Mouse (Mus musculus) layer of hippocampus, adult 18-20 months (tissue): ENCODE measurements around the gene Ret. TPM values are rescaled to one million over a fixed set of nuclear protein-coding genes. Genes with fewer than 3 reads are reported as not detected.

Source experiments
- DNase-seq, 2 experiments: peaks; one replicate each; pipeline ENCODE4 v3.0.0; 2022; ENCODE audit warnings: low spot score in 2 of 2
- total RNA-seq, 2 experiments: library from RNA; stranded (reverse); gene quantifications; 2 replicates each; pipeline ENCODE4 v1.2.3; 2021

Gene Ret
- total RNA-seq, 2 experiments from 2014 or later = 2.7 to 3.7 TPM

DNA sequence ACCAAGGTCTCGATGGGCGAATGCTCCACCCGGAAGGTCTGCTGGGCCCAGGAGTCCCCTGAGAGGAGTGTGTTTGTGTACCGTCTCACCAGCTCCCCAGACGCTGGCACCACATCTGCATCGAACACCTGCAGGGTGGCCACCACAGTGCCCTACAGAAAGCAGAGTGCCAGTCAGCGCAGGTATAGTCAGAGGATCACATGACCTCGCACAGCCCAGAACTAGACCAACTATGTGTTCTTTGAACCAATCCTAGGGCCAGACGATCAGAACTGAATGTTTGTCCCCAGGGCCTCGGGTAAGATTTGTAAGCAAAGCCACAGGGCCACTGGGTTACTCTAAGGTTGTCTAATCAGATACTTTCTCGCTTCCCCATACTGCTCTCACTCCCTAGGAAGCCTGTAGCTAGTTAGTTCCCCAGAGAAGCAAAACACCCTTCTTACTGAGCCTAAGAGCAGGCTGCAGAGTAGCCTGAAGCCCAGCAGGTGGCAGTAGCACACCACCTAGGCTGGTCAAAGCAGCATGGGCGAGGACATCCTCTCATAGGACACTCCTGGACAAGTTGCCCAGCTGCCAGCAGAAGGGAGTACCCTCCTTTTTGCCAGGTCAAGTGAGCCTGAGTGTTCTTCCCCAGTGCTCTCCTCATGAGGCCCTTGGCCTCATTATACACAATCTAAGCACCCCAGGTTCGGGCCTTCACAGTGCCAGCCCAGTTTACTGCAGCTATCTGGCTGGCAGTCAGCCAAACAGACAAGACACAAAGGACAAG, 18.0 kb downstream of the Ret start:
- peak; percentile 48 to 80 for DNase-seq

DNA sequence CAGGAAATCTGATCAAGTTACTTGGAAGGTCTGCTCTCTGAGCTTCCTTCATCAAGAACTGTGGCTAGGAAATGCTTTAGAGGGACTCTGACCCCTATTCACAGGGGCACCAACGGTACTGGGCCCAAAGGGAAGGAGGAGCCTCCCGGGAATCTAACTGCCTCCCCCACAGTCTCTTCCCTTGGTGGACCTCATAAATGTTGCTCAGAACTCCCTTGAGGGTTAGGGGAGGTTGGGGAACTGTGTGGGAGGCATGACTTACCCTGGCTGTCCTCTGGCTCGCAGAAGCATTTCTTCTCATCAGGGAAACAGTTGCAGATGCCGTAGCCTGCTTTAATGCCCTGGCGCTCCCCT, 23.6 kb downstream of the Ret start:
- DNase-seq = no peak

- no peak for DNase-seq
Measured at GRCm38 (mm10) chr6:118173251-118173974, 24.1 kb downstream of the Ret start.

DNA sequence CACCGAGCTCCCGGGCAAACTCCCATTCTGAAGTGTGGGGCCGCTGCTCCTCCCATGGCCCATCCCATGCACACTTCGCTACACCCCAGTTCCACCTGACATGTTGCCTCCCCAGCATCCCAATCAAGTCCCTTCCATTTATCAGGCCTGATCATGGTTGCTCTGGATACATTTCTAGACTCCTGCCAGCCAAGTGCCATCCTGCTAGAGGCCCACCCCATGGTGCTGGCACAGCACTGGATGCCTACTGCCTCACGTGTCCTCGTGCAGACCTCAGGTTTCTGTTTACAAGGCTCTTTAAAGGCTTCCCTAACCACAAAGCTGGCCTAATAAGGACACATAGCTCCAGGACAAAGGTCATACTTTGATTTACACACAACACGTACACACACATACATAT, 26.1 kb downstream of the Ret start:
- no peak for DNase-seq

DNA sequence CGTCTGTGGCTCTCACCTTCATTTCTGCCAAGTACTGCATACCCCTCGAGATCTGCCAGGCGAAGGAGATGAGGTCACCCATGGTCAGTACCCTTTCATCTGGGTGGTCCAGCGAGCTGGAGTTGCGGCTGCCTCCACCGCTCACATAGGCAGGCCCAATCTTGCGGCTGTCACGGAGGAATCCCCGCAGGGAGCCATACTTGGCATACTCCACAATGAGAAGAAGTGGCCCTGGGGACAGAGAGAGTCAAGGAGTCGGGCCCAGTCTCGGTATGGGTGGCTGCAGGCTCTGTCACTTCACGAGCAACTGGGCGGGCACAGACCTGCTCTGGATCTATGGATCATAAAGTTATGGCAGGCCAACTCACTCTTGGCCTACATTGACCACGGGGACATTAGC, 29.4 kb downstream of the Ret start:
- DNase-seq = no peak

- no peak for DNase-seq
Measured at GRCm38 (mm10) chr6:118167013-118167412, 30.5 kb downstream of the Ret start.

GRCm38 (mm10) chr6:118165516-118165915, 32.0 kb downstream of the Ret start:
- no peak for DNase-seq

DNA sequence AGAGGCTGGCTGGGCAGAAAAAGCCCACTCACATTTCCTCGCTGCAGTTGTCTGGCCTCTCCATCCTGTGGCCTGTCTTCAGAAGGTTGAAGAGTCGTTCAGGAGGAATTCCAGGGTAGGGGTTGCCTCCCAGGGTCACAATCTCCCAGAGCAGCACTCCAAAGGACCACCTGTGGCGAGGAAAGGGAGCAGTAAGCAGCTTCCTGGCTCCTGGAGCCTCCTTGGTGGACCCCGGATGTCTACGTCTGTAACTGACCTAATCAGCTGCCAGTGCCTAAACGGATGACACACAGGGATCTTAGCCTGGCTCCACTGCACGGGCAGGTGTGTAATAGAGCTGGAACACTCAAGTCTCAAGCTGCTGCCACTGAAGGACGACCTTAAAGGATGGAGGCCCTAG, 32.8 kb downstream of the Ret start:
- no peak for DNase-seq

GRCm38 (mm10) chr6:118163086-118163485, 34.4 kb downstream of the Ret start:
- no peak for DNase-seq

DNA sequence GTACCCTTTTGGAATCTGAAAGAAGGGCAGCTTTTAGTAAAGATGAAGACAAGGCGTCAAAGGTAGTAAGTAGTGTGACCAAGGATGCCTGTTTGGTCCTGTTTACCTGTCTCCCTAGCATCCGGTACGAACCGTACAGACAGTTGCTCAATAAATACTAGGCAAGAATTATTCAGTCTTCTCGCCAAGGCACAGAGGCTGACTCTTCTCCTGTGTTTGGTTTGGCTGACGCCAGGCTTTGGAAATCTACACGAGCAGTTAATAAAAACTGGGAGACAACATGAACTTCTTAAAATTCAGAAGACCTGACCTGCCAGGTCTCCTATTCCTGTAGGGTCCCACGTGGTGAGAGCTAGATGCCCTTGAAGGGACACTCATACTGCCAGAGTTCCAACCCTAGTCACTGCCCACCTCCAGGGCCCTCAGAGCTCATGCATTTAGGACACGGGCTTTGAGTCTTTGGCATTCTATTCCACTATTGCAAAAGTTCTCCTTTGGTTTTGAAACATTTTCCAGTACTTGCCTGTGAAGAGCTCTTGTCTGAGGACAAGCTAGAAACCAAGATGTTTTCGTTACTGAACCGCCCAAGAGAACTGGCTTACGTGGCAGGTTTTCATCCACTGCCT, 34.9 kb downstream of the Ret start:
- no peak for DNase-seq

GRCm38 (mm10) chr6:118153091-118153490, 44.4 kb downstream of the Ret start:
- DNase-seq = no peak

DNA sequence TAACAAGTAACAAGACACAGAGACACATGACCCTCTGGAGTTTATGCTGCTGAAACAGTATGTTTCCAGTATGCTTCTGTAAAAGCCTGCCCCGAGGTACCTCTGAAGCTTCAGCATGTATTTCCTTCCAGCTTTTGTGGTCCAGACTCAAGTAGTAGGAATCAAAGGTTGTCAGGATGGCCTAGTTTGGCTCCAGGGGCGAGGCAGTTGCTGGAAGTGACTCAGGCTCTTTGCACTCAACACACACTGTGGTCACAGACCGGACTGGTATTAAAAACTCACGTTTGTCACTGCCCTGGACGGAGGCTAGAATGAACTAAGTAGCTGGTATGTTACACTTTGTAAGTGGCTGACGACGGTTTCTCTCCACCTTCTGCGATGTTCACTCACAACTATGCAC, 46.5 kb downstream of the Ret start:
- DNase-seq = no peak

- no peak for DNase-seq
Measured at GRCm38 (mm10) chr6:118150538-118150937, 47.0 kb downstream of the Ret start.

DNA sequence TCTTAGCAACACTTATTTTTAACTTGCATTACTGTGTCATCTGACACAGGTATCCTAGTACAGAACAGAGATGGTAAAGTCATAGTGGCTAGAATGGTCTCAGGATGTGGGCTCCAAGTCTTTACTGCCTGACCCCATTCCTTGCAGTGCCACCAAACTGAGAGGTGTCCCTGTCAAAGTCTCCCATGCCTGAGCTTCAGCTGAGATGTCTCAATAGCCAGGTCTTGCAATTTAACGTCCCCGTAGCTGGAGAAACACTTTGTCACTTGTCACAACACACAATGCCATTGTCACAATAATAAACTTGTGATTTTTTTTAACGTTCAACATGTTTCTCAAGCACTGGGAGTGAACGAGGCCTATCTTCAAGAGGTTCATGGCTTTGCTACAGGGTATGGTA, 47.4 kb downstream of the Ret start:
- DNase-seq = no peak

DNA sequence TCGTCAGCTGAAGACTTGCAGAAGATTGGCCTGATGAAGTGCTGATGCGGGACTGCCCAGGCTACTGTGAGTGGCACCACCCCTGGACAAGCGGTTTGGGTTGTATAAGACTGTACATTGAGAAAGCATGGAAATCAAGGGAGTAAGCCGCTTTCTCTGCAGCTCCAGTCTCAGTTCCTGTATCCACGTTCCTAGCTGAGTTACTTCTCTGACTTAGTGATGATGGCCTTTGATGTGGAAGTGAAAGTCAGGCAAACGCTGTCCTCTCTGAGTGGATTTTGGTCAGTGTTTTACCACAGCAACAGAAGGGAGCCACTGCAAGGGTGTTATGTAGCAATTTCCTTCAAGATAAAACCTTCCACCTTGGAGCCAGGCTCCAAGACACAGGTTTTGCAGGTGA, 56.6 kb downstream of the Ret start:
- no peak for DNase-seq

DNA sequence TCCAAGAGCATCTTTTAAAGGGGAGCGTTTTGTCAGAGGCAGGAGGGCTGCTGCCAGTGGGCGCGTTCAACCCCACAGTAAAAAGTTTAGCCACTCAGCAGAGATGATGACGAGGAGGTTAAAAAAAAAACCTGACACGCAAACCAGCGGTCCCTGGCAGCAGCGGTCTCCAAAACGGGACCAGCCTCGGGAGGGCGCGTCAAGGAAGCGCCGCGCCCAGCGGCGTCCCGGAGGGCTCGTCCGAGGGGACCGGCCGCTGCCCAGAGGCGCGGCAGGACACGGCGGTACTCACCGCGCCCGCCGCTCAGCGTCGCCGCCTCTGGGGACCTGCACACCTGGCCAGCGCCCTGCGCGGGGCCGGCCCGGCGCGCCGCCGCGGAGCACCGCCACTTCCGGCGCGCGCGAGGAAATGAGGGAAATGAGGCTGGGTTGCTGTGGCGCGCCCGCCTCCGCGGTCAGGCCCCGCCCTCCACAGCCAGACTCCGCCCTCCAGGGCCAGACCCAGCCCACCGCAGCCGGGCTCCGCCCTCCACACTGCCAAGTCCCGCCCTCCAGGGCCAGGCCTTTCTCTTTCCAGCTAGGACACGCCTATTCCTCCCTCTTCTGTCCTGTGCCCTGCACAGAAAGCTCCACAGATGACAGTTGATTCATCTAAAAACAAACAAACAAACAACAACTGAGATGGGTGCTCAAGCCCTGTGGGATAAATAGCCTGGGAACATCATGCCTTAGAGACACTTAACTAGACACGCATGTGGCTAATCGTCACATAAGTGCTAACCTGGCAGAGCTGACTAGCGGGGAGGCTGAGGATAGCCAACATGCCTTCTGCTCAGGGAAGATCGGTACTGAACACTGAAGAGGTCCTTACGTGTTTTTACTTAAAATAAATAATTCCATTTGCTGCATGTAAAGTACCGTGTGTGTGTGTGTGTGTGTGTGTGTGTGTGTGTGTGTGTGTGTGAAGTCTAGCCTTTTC, 58.5 kb downstream of the Ret start, which contains the start of gene Csgalnact2:
Gene Csgalnact2 (minus strand): TSS at position 410 of the 979 bp plus-strand sequence.
- DNase-seq = peak; percentile 90 to 93

- DNase-seq = no peak
Measured at GRCm38 (mm10) chr6:118137148-118137547, 60.4 kb downstream of the Ret start.

DNA sequence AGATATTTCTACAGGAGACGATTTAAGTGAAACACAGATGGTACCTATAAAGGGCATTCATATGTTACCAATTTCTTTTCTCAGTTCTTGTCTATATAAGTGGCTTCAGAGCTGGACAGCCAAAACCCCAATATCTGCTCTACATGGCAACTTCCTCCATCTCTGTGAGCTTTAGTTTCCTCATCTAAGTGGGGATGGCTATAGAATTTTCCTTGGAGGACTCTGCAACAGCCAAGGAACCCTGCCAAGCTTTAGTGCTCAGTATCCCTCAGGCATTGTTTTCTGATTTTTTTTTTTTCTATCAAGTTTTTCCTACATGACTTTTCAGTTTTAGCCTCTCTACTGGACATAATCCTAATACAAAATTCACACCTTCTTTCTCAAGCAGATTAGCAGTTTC, 63.1 kb downstream of the Ret start:
- DNase-seq = no peak

- no peak for DNase-seq
Measured at GRCm38 (mm10) chr6:118130022-118130421, 67.5 kb downstream of the Ret start.

GRCm38 (mm10) chr6:118127827-118128487, 69.6 kb downstream of the Ret start:
- no peak for DNase-seq

- no peak for DNase-seq
Measured at GRCm38 (mm10) chr6:118127198-118127597, 70.3 kb downstream of the Ret start.
